Mouse (Mus musculus) embryonic facial prominence, embryonic 10.5 days (tissue): ENCODE data around the gene Rab3c. TPM values are rescaled to one million over a fixed set of nuclear protein-coding genes. Genes with fewer than 3 reads are reported as not detected.

Experiments used
- DNase-seq: peaks from one replicate; pipeline ENCODE4 v3.0.0-alpha.2; 2017; ENCODE audit warnings: low spot score
- H3K27ac ChIP-seq: fragments of 300-500 bp; sonication (generic); replicated peaks from 2 replicates; pipeline ENCODE4 v1.5.1; 2016; ENCODE audit warnings: mild to moderate bottlenecking
- H3K27me3 ChIP-seq: fragments of 300-500 bp; sonication (generic); replicated peaks from 2 replicates; pipeline ENCODE4 v1.6.1; 2016; ENCODE audit warnings: low read depth, mild to moderate bottlenecking; ENCODE audit not compliant: poor library complexity, severe bottlenecking
- H3K36me3 ChIP-seq: fragments of 300-500 bp; sonication (generic); replicated peaks from 2 replicates; pipeline ENCODE4 v1.6.1; 2016; ENCODE audit warnings: mild to moderate bottlenecking, moderate library complexity
- H3K4me1 ChIP-seq: fragments of 300-500 bp; sonication (generic); 2 replicates; pipeline ENCODE4 v1.6.1; 2016
- H3K4me3 ChIP-seq: fragments of 300-500 bp; sonication (generic); 2 replicates; pipeline ENCODE4 v1.5.1; 2016; ENCODE audit warnings: mild to moderate bottlenecking, moderate library complexity
- H3K9me3 ChIP-seq: fragments of 300-500 bp; sonication (generic); 2 replicates; pipeline ENCODE4 v1.6.1; 2016; ENCODE audit warnings: mild to moderate bottlenecking
- whole genome bisulfite sequencing: fragments of 180-500 bp; shearing (Covaris S2); methylation state at CpG from one replicate; pipeline ENCODE4 v1.1.7; 2016; 5-methylcytosine and 5-hydroxymethylcytosine counted together
- polyA plus RNA-seq: library from polyadenylated mRNA; unstranded; fragments of >200 nt; fragmentation: Nextera tagmentation; extraction: Ambion mirVana; gene quantifications from 2 replicates; pipeline ENCODE4 v1.2.1, GENCODE M21; 2016

The Rab3c gene
- polyA plus RNA-seq, 1 experiment from 2014 or later: 2.9 TPM

GRCm38 (mm10) chr13:110024381-110025161 lies 256.2 kb downstream of the Rab3c start:
- WGBS: 84% methylated on average over 10 of the region's 10 CpGs
- Histone ChIP-seq H3K27ac (no peak overlapping the region), H3K36me3 (no peaks in the 10 kb centered on the region), H3K4me1 (peaks cover 3% of the 10 kb centered on the region), H3K27me3 (peaks cover 21% of the 10 kb centered on the region), H3K4me3 (no peak overlapping the region), H3K9me3 (no peaks in the 10 kb centered on the region)
- no peak for DNase-seq

- peaks cover 33% of the 10 kb centered on the region for H3K27me3 ChIP-seq
- no peak overlapping the region for H3K4me3 ChIP-seq
- H3K9me3 ChIP-seq: no peaks in the 10 kb centered on the region
- peak; percentile 60 for DNase-seq
- no peaks in the 10 kb centered on the region for H3K36me3 ChIP-seq
- 85% methylated on average over 5 of the region's 5 CpGs for WGBS
- no peak overlapping the region for H3K27ac ChIP-seq
- peaks cover 16% of the 10 kb centered on the region for H3K4me1 ChIP-seq
Measured at GRCm38 (mm10) chr13:110023031-110023430, 257.8 kb downstream of the Rab3c start.

- Histone ChIP-seq H3K27ac (0 out of 2 replicates have a peak overlapping the region, but pooled peaks have one; percentile 32), H3K9me3 (no peaks in the 10 kb centered on the region), H3K36me3 (no peaks in the 10 kb centered on the region), H3K4me1 (peaks cover 21% of the 10 kb centered on the region), H3K4me3 (peak overlapping the region; percentile 54), H3K27me3 (peaks cover 55% of the 10 kb centered on the region)
- no peak for DNase-seq
- WGBS: 18% methylated on average over 9 of the region's 9 CpGs
Measured at GRCm38 (mm10) chr13:110019774-110020173, 261.0 kb downstream of the Rab3c start.

GRCm38 (mm10) chr13:110018941-110019743 lies 261.7 kb downstream of the Rab3c start:
- H3K4me1 ChIP-seq: peaks cover 21% of the 10 kb centered on the region
- peak overlapping the region; percentile 32; the same call in 1 of the 2 replicates for H3K27ac ChIP-seq
- DNase-seq: peak; percentile 38
- peak overlapping the region; percentile 54 for H3K4me3 ChIP-seq
- no peaks in the 10 kb centered on the region for H3K9me3 ChIP-seq
- under 1% methylated on average over 20 of the region's 20 CpGs for WGBS
- H3K36me3 ChIP-seq: no peaks in the 10 kb centered on the region
- H3K27me3 ChIP-seq: peaks cover 55% of the 10 kb centered on the region

GRCm38 (mm10) chr13:110018431-110018901 lies 262.3 kb downstream of the Rab3c start:
- Histone ChIP-seq H3K36me3 (no peaks in the 10 kb centered on the region), H3K27ac (peak overlapping the region; percentile 61), H3K4me3 (peak overlapping the region; percentile 54), H3K4me1 (peaks cover 21% of the 10 kb centered on the region), H3K27me3 (peaks cover 55% of the 10 kb centered on the region), H3K9me3 (no peaks in the 10 kb centered on the region)
- DNase-seq: peak; percentile 86
- WGBS: under 1% methylated on average over 17 of the region's 17 CpGs

GRCm38 (mm10) chr13:110012029-110012428 lies 268.8 kb downstream of the Rab3c start:
- H3K27ac ChIP-seq: no peak overlapping the region
- H3K36me3 ChIP-seq: no peaks in the 10 kb centered on the region
- DNase-seq: no peak
- no peak overlapping the region for H3K4me3 ChIP-seq
- WGBS: 93% methylated on average over 4 of the region's 4 CpGs
- no peaks in the 10 kb centered on the region for H3K4me1 ChIP-seq
- peaks cover 27% of the 10 kb centered on the region for H3K27me3 ChIP-seq
- H3K9me3 ChIP-seq: no peaks in the 10 kb centered on the region

- H3K4me1 ChIP-seq: peaks cover 7% of the 10 kb centered on the region; the same call in 1 of the 2 replicates
- WGBS: 87% methylated on average over 6 of the region's 6 CpGs
- H3K36me3 ChIP-seq: no peaks in the 10 kb centered on the region
- no peaks in the 10 kb centered on the region for H3K9me3 ChIP-seq
- H3K4me3 ChIP-seq: no peak overlapping the region
- DNase-seq: no peak
- H3K27ac ChIP-seq: no peak overlapping the region
- H3K27me3 ChIP-seq: peaks cover 27% of the 10 kb centered on the region
Measured at GRCm38 (mm10) chr13:110010876-110011275, 269.9 kb downstream of the Rab3c start.

- Histone ChIP-seq H3K27me3 (peaks cover 31% of the 10 kb centered on the region), H3K9me3 (no peaks in the 10 kb centered on the region), H3K36me3 (no peaks in the 10 kb centered on the region), H3K4me1 (peaks cover 9% of the 10 kb centered on the region; the same call in 1 of the 2 replicates), H3K27ac (no peak overlapping the region), H3K4me3 (no peak overlapping the region)
- no peak for DNase-seq
- 79% methylated on average over 8 of the region's 8 CpGs for WGBS
Measured at GRCm38 (mm10) chr13:110008539-110008938, 272.3 kb downstream of the Rab3c start.

GRCm38 (mm10) chr13:110006106-110006781 lies 274.6 kb downstream of the Rab3c start:
- H3K4me3 ChIP-seq: no peak overlapping the region
- no peaks in the 10 kb centered on the region for H3K36me3 ChIP-seq
- H3K4me1 ChIP-seq: peaks cover 9% of the 10 kb centered on the region; the same call in 1 of the 2 replicates
- H3K27me3 ChIP-seq: peaks cover 33% of the 10 kb centered on the region
- DNase-seq: peak; percentile 24
- WGBS: 46% methylated on average over 21 of the region's 21 CpGs
- no peak overlapping the region for H3K27ac ChIP-seq
- H3K9me3 ChIP-seq: no peaks in the 10 kb centered on the region

Other genes starting within 250 kb of the Rab3c start
- gene Gapt, start 76.2 kb upstream of the Rab3c start, polyA plus RNA-seq: 0.14 and 0.27 TPM in 2 replicates
- gene Plk2, start 114.0 kb upstream of the Rab3c start, polyA plus RNA-seq: 64.8 and 87.8 TPM in 2 replicates